Mouse (Mus musculus) heart, adult 2 months (tissue): ENCODE data around the gene Rnf10.

Source experiments
- CTCF ChIP-seq: fragments of 200-600 bp; IDR thresholded peaks from 2 replicates; pipeline ENCODE4 v1.8.1; 2022; ENCODE audit warnings: antibody characterized with exemption, mild to moderate bottlenecking, moderate library complexity
- EP300 ChIP-seq: fragments of 200-500 bp; IDR thresholded peaks from 2 replicates; pipeline ENCODE4 v1.6.1; 2011; ENCODE audit warnings: low read depth, low read length, control low read depth; ENCODE audit not compliant: insufficient read depth
- POLR2A ChIP-seq: fragments of 200-500 bp; IDR thresholded peaks from 2 replicates; pipeline ENCODE4 v1.6.1; 2011; ENCODE audit warnings: mild to moderate bottlenecking, low read depth, low read length, control low read depth; ENCODE audit not compliant: insufficient read depth

DNA sequence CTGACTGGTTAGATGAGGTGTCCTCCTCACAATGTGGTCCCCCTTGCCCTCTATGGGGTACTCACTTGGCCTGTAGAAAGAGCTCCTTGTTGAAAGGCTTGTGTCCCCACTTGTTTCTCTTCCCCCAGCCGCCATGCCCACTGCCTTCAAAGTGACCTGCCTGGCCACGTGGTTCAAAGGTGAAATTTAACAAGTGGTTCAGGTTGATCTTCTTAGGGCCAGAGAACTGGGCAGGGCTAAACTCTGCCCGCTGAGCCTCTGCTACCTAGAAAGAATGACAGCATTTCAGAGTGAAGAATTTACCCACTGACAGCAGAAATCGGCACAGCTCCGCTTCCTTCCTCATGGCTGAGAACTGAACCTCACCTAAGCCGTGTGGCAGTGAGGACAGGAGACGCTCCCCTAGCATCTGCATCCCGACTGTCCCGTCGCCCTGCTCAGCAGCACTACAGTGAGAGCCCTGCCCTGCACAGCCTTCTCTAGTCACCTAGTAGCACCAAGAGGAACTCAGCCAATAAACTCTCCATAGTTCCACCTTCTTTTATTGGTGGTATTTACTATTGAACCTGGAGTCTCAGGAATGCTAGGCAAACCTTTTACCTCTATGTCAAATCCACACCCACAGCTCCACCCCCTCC, 15.7 kb downstream of the Rnf10 start:
- TF ChIP-seq POLR2A (no peak), CTCF (no peak), EP300 (no peak)
